Mouse (Mus musculus) embryonic facial prominence, embryonic 14.5 days (tissue): ENCODE data around the gene Ttc7b. TPM values are rescaled to one million over a fixed set of nuclear protein-coding genes. Genes with fewer than 3 reads are reported as not detected.
A peak's percentile ranks its signal among the peaks of the same experiment; 100 is the strongest.

ENCODE experiments used
- ATAC-seq: fragments of 200-750 bp; cut with Nextera tagmentation; 2 replicates; pipeline ENCODE4 v1.8.0; 2017; ENCODE audit warnings: low read depth, moderate number of reproducible peaks, moderate TSS enrichment
- DNase-seq: peaks from one replicate; pipeline ENCODE4 v3.0.0-alpha.2; 2015; ENCODE audit warnings: low spot score
- H3K27ac ChIP-seq: fragments of 300-500 bp; sonication (generic); replicated peaks from 2 replicates; pipeline ENCODE4 v1.5.1; 2014; ENCODE audit warnings: low read depth, mild to moderate bottlenecking, low read length, moderate library complexity
- H3K27me3 ChIP-seq: fragments of 300-500 bp; sonication (generic); replicated peaks from 2 replicates; pipeline ENCODE4 v1.6.1; 2014; ENCODE audit warnings: low read length; ENCODE audit not compliant: control insufficient read depth, insufficient read depth
- H3K36me3 ChIP-seq: fragments of 300-500 bp; sonication (generic); 2 replicates; pipeline ENCODE4 v1.6.1; 2014; ENCODE audit warnings: low read length, mixed read lengths; ENCODE audit not compliant: control insufficient read depth, insufficient read depth
- H3K4me1 ChIP-seq: fragments of 300-500 bp; sonication (generic); 2 replicates; pipeline ENCODE4 v1.6.1; 2014; ENCODE audit warnings: antibody characterized with exemption, low read length; ENCODE audit not compliant: control insufficient read depth, insufficient read depth
- H3K4me2 ChIP-seq: fragments of 300-500 bp; sonication (generic); 2 replicates; pipeline ENCODE4 v1.6.1; 2014; ENCODE audit warnings: low read depth, mild to moderate bottlenecking, low read length, moderate library complexity, mixed read lengths
- H3K4me3 ChIP-seq: fragments of 300-500 bp; sonication (generic); 2 replicates; pipeline ENCODE4 v1.5.1; 2014; ENCODE audit warnings: low read depth, mild to moderate bottlenecking, low read length
- H3K9ac ChIP-seq: fragments of 300-500 bp; sonication (generic); 2 replicates; pipeline ENCODE4 v1.6.1; 2014; ENCODE audit warnings: low read depth, mild to moderate bottlenecking, low read length, moderate library complexity, mixed read lengths
- H3K9me3 ChIP-seq: fragments of 300-500 bp; sonication (generic); 2 replicates; pipeline ENCODE4 v1.6.1; 2016; ENCODE audit warnings: low read length; ENCODE audit not compliant: control insufficient read depth
- WGBS: fragments of 180-500 bp; shearing (Covaris S2); extraction: QIAGEN DNeasy Blood & Tissue Kit; methylation state at CpG from one replicate; pipeline ENCODE4 v1.1.7; 2014; 5-methylcytosine and 5-hydroxymethylcytosine counted together
- polyA plus RNA-seq: library from polyadenylated mRNA; unstranded; fragments of >200 nt; fragmentation: Nextera tagmentation; extraction: Ambion mirVana; gene quantifications from 2 replicates; pipeline ENCODE4 v1.2.1, GENCODE M21; 2014

The Ttc7b gene
- polyA plus RNA-seq, 1 experiment from 2014 or later = 6.6 TPM

DNA sequence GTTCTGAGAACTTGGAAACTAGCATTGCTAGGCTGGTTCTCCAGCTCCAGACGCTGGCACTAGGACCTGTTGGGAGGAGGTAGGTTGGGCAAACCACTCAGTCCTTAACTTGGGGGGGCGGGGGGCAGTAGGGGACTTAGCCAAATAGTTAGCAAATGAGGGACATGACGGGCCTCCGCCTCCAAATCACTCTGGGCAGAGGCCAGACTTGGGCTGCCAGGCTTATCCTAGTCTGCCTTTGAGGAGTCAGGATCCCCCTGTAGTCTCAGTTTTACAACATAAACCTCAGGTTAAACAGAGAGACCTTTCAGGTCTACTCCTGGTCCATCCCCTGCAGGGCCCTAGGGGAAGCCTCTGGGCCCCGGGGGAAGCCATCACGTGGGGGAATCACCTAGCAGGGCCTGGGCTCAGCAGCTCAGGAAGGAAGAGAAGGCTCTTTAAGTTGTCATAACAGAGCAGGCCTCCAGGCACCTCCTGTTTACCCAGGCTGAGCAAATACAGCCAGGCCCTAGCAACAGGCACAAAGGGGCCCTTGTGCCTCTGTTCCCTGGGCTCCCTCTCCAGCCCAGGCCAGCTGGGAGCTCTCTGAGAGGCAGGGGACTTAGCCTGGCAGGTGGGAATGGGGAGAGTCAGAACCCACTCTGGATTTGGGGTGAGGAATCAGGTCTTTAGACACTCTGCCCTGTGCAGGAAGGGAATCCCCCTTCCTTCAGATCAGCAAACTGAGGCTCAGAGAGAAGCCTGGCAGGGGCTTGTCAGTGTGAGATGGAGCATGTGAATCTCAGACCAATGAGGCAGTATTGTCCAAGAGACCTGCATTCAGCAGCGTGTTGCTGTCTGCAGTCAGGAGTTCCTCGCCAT, 238.4 kb downstream of the Ttc7b start:
- no peak overlapping the region for H3K4me3 ChIP-seq
- H3K9ac ChIP-seq = no peak overlapping the region
- 39% methylated on average over 8 of the region's 8 CpGs for WGBS
- DNase-seq = peak; percentile 84
- no peaks in the 10 kb centered on the region for H3K9me3 ChIP-seq
- peak; percentile 85 for ATAC-seq
- no peaks in the 10 kb centered on the region for H3K27me3 ChIP-seq
- H3K4me1 ChIP-seq = peaks cover 10% of the 10 kb centered on the region
- peak overlapping the region; percentile 69 for H3K27ac ChIP-seq
- no peaks in the 10 kb centered on the region for H3K36me3 ChIP-seq
- H3K4me2 ChIP-seq = no peak overlapping the region

DNA sequence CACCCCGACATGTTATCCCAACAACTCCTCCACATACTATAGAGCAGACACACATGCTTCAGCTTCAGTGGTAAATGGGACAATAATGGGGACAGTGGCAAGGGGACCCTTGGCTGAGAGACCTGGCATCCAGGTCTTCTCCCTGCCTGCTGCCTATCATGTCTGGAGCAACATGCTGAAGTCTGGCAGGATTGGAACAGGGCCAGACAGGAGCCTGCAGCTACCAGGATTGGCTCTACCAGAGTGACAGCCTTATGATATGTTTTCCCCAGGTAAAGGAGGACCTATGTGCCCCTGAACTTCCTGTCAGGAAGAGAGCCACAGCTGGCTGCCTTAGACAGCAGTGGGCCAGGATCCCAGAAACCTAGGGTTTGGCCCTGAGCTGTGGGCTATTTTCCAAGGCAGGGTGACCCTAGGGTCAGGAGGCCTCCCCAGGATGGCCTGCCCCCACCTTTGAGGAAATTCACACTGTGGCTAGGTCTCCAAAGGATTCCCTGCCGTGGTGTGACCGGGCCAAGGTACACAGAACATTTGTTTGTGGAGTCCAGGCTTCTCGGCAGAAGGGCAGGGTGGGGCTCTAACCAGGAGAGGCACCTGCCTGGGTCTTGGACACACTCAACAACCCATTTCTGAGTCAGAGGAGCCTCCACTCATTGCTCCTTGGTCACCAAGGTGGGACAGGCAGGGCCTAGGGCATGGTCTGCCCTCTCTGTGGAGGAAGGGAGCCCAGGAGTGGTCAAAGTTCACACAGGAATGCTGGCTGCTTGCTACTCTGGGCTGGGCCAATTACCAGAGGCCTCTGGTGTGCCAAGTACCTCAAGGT, 239.4 kb downstream of the Ttc7b start:
- Histone ChIP-seq H3K4me3 (no peak overlapping the region), H3K9me3 (no peaks in the 10 kb centered on the region), H3K9ac (no peak overlapping the region), H3K27ac (peak overlapping the region; percentile 59), H3K36me3 (no peaks in the 10 kb centered on the region), H3K4me2 (no peak overlapping the region), H3K4me1 (peaks cover 21% of the 10 kb centered on the region), H3K27me3 (no peaks in the 10 kb centered on the region)
- DNase-seq (no peak), ATAC-seq (no peak)
- WGBS = 48% methylated on average over 4 of the region's 4 CpGs

DNA sequence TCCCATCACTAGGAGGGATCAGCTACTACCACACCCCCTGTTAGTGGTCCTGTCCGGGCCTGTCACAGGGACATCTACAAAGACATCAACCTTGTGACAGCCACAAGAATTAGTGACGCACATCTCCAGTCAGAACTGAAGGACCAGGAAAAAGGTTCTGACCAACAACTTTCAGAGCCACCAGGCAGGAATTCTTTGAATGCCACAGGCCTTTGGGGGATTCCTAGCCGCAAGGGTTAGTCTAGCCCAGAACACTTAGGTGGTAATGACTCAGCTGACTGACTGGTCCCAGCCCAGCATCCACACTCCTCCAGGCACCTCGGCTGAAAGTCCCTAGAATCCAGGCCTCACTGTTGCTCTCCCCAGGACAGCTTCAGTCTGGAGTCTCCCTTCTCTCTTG, 240.7 kb downstream of the Ttc7b start:
- no peak overlapping the region for H3K4me2 ChIP-seq
- WGBS = 63% methylated on average over 4 of the region's 4 CpGs
- H3K9me3 ChIP-seq = no peaks in the 10 kb centered on the region
- no peaks in the 10 kb centered on the region for H3K36me3 ChIP-seq
- no peak for DNase-seq
- H3K4me3 ChIP-seq = no peak overlapping the region
- H3K27me3 ChIP-seq = no peaks in the 10 kb centered on the region
- ATAC-seq = no peak
- H3K27ac ChIP-seq = no peak overlapping the region
- H3K9ac ChIP-seq = no peak overlapping the region
- H3K4me1 ChIP-seq = peaks cover 26% of the 10 kb centered on the region

DNA sequence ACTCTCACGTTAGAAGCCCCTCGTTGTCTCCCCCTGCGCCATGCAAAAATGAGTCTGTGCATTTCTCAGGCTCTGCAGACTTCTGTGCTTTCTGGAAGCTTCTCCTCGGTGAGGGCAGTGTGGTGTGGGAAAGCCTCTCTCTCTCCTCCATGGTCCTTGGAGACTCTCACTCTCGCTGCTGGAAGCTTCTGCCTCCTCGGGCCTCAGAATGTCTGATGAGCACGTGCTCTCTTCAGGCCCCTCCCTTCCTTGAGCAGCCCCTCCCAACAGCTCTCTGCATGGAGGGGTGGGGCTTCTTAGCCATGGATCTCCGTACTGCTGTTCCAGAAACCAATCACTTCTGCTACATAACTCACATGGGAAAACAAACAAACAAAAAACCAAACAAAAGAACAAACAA, 242.3 kb downstream of the Ttc7b start:
- H3K27me3 ChIP-seq = no peaks in the 10 kb centered on the region
- H3K4me1 ChIP-seq = peaks cover 26% of the 10 kb centered on the region
- ATAC-seq (no peak), DNase-seq (peak; percentile 51)
- no peak overlapping the region for H3K9ac ChIP-seq
- WGBS = 35% methylated on average over 8 of the region's 8 CpGs
- no peaks in the 10 kb centered on the region for H3K9me3 ChIP-seq
- no peak overlapping the region for H3K4me2 ChIP-seq
- H3K27ac ChIP-seq = no peak overlapping the region
- no peaks in the 10 kb centered on the region for H3K36me3 ChIP-seq
- H3K4me3 ChIP-seq = no peak overlapping the region

DNA sequence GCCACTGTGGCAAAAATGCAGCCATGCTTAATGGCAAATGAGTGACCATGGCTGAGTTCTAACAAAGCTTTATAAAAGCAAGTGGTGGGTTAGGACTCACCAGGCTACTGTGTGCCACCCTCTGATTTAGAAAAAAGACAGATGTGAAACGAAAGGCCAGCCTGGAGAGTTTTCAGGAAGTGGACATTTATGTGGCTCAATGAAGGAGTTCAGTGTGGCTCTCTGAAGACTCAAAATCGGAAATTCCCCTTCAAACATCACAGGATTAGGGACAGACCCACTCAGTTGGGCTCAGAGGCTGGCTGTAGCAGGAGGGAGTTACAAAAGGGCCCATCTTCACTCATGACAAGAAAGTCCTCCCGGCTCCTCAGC, 243.1 kb downstream of the Ttc7b start:
- Histone ChIP-seq H3K27ac (no peak overlapping the region), H3K4me2 (no peak overlapping the region)

DNA sequence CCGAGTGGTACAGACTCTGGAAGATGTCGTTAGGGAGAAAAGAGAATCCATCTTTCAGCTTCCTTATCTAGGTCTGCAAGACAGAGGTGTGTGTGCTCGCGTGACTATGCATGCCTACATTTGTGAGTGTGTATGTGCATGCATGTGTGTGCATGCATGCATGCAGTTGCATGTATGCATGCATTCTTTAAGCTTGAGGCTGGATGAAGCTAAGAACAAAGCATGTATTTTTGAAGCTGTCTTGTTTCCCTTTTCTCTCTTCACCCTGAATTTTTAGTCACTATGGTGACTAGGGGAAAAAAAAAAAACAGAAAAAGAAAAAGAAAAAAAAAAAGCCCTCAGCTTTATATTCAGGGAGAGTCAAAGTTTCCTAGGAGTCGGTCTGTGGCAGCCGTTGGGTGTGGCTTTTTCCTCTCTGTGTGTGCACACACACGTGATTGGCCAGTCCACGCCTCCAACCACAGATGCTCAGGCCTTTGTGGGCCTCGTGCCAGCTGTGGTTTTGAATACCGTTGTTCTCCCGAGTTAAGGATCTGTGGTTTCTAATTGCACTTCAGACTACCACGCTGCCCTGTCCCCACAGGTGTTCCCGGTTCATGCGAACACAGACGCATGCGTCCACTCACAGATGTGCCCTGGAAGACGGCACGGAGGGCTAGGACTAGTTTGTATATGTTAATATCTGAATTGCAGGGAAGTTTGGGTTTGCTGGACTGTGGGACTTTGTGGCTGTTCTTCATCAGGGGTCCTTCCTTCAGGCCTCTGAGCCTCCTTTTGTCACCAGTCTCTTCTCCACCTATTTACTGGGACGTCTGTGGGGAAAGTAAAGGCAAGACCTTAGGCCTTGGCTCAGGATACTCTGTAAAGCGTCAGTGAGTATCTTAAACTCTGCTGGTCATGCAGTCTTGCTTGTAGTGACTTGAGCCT, 243.8 kb downstream of the Ttc7b start:
- no peaks in the 10 kb centered on the region for H3K36me3 ChIP-seq
- H3K27me3 ChIP-seq = no peaks in the 10 kb centered on the region
- 0 out of 2 replicates have a peak overlapping the region, but pooled peaks have one; percentile 39 for H3K27ac ChIP-seq
- WGBS = 37% methylated on average over 20 of the region's 20 CpGs
- peak overlapping the region; percentile 25 for H3K4me2 ChIP-seq
- DNase-seq (peak; percentile 95), ATAC-seq (peak; percentile 77)
- H3K4me3 ChIP-seq = no peak overlapping the region
- H3K9ac ChIP-seq = no peak overlapping the region
- H3K9me3 ChIP-seq = no peaks in the 10 kb centered on the region
- H3K4me1 ChIP-seq = peaks cover 26% of the 10 kb centered on the region

More for the DNA sequence above, 243.1 kb downstream of the Ttc7b start:
- Histone ChIP-seq H3K9me3 (no peaks in the 10 kb centered on the region), H3K36me3 (no peaks in the 10 kb centered on the region), H3K4me3 (no peak overlapping the region), H3K4me1 (peaks cover 26% of the 10 kb centered on the region), H3K27me3 (no peaks in the 10 kb centered on the region), H3K9ac (no peak overlapping the region)
- WGBS = 58% methylated on average over 3 of the region's 3 CpGs
- ATAC-seq = no peak
- no peak for DNase-seq

DNA sequence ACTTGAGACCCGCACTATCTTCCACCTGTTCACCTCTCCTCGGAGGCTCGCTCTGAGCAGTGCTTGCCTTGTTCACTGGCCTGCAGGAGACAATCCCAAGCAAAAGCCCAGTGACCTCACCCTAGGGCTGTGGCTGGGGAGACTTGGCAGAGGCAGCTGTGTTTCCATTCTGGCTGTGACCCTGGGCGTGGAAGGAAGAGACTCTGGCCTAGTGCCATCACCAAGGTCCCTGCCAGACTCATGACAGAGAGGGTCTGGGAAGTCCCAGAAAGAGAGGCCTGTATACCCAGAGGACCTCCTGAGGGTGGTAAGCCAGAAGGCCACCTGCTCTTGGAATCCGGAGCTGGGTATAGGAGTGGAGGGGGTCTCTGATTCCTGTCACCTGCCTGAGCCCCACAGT, 244.8 kb downstream of the Ttc7b start:
- H3K27me3 ChIP-seq = no peaks in the 10 kb centered on the region
- no peaks in the 10 kb centered on the region for H3K9me3 ChIP-seq
- H3K4me1 ChIP-seq = peaks cover 21% of the 10 kb centered on the region
- ATAC-seq (no peak), DNase-seq (peak; percentile 67)
- WGBS = 70% methylated on average over 5 of the region's 5 CpGs
- no peak overlapping the region for H3K4me2 ChIP-seq
- H3K27ac ChIP-seq = no peak overlapping the region
- no peak overlapping the region for H3K9ac ChIP-seq
- H3K36me3 ChIP-seq = no peaks in the 10 kb centered on the region
- H3K4me3 ChIP-seq = no peak overlapping the region

DNA sequence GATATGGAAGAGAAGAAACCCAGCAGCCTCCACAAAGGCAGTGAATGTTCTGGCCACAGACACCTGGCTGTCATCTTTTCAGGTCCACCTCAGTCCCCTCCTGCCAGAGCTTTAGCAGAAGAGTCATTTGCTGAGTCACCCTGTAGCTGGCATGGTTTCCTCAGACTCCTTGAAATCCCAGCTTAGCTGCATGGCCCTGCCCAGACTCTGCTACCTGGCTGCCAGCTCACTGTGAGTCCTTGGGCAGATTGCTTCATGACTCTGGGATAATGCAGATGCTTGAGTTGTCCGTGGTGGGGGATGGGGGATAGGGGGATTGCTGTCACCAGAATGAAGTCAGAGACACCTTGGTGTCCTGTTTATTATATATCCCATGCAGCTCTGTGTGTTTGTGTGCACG, 247.6 kb downstream of the Ttc7b start:
- Histone ChIP-seq H3K9me3 (no peaks in the 10 kb centered on the region), H3K27me3 (no peaks in the 10 kb centered on the region), H3K4me3 (no peak overlapping the region), H3K9ac (no peak overlapping the region), H3K36me3 (no peaks in the 10 kb centered on the region), H3K27ac (no peak overlapping the region), H3K4me2 (no peak overlapping the region), H3K4me1 (peaks cover 17% of the 10 kb centered on the region)
- no peak for ATAC-seq
- no peak for DNase-seq
- WGBS = 83% methylated on average over 2 of the region's 2 CpGs
